Mouse (Mus musculus): ENCODE measurements around the gene M1ap. TPM values are rescaled to one million over a fixed set of nuclear protein-coding genes. Genes with fewer than 3 reads are reported as not detected.

The M1ap gene
- total and polyA plus RNA-seq, 2 experiments from 2014 or later = 1.2 TPM; not detected in 1

- WGBS = 84% methylated on average over 6 of the region's 6 CpGs
- Histone ChIP-seq H3K36me3 (ENCODE audit: insufficient read depth, low read length) (no peaks in the 10 kb centered on the region), H3K27me3 (ENCODE audit: insufficient read depth, low read length) (no peaks in the 10 kb centered on the region), H3K4me1 (ENCODE audit: insufficient read depth, low read length) (no peaks in the 10 kb centered on the region), H3K9ac (replicated peaks; ENCODE audit: low read length, poor library complexity, severe bottlenecking) (no peak overlapping the region), H3K4me2 (ENCODE audit: low read depth, low read length, poor library complexity, severe bottlenecking) (no peak overlapping the region), H3K4me3 (ENCODE audit: low read depth, low read length) (no peak overlapping the region), H3K27ac (ENCODE audit: low read depth, low read length) (no peak overlapping the region), H3K9me3 (ENCODE audit: low read length) (no peaks in the 10 kb centered on the region)
- DNase-seq (ENCODE audit: low spot score) = no peak
- TF ChIP-seq CTCF (IDR thresholded peaks at IDR 0.05) = no peak
- no peak for ATAC-seq (ENCODE audit: low FRiP score)
These were observed 59.4 kb downstream of the M1ap start for GRCm38 (mm10) chr6:83006114-83006513.

- TF ChIP-seq CTCF (IDR thresholded peaks at IDR 0.05) = no peak
- no peaks in the 10 kb centered on the region for H3K36me3 ChIP-seq (ENCODE audit: insufficient read depth, low read length)
- 62% methylated on average over 3 of the region's 3 CpGs for WGBS
- H3K4me2 ChIP-seq (ENCODE audit: low read depth, low read length, poor library complexity, severe bottlenecking) = no peak overlapping the region
- H3K9ac ChIP-seq (replicated peaks; ENCODE audit: low read length, poor library complexity, severe bottlenecking) = no peak overlapping the region
- DNase-seq (ENCODE audit: low spot score) (no peak), ATAC-seq (ENCODE audit: low FRiP score) (no peak)
- H3K27me3 ChIP-seq (ENCODE audit: insufficient read depth, low read length) = no peaks in the 10 kb centered on the region
- H3K4me3 ChIP-seq (ENCODE audit: low read depth, low read length) = no peak overlapping the region
- no peaks in the 10 kb centered on the region for H3K4me1 ChIP-seq (ENCODE audit: insufficient read depth, low read length)
- no peak overlapping the region for H3K27ac ChIP-seq (ENCODE audit: low read depth, low read length)
- no peaks in the 10 kb centered on the region for H3K9me3 ChIP-seq (ENCODE audit: low read length)
These were observed 62.0 kb downstream of the M1ap start for GRCm38 (mm10) chr6:83008659-83009058.

GRCm38 (mm10) chr6:83010010-83010409 is 63.3 kb downstream of the M1ap start:
- Histone ChIP-seq H3K4me2 (ENCODE audit: low read depth, low read length, poor library complexity, severe bottlenecking) (no peak overlapping the region), H3K9me3 (ENCODE audit: low read length) (no peaks in the 10 kb centered on the region), H3K27me3 (ENCODE audit: insufficient read depth, low read length) (no peaks in the 10 kb centered on the region), H3K27ac (ENCODE audit: low read depth, low read length) (no peak overlapping the region), H3K9ac (replicated peaks; ENCODE audit: low read length, poor library complexity, severe bottlenecking) (no peak overlapping the region), H3K36me3 (ENCODE audit: insufficient read depth, low read length) (no peaks in the 10 kb centered on the region), H3K4me3 (ENCODE audit: low read depth, low read length) (no peak overlapping the region), H3K4me1 (ENCODE audit: insufficient read depth, low read length) (no peaks in the 10 kb centered on the region)
- WGBS = 81% methylated on average over 7 of the region's 7 CpGs
- DNase-seq (ENCODE audit: low spot score) (no peak), ATAC-seq (ENCODE audit: low FRiP score) (no peak)
- no peak for TF ChIP-seq CTCF (IDR thresholded peaks at IDR 0.05)

- ATAC-seq (ENCODE audit: low FRiP score) = no peak
- DNase-seq (ENCODE audit: low spot score) = no peak
- WGBS = 87% methylated on average over 7 of the region's 7 CpGs
These were observed 64.6 kb downstream of the M1ap start for GRCm38 (mm10) chr6:83011255-83011654.

GRCm38 (mm10) chr6:83011756-83012155 is 65.1 kb downstream of the M1ap start:
- TF ChIP-seq CTCF (IDR thresholded peaks at IDR 0.05) = no peak
- Histone ChIP-seq H3K4me2 (ENCODE audit: low read depth, low read length, poor library complexity, severe bottlenecking) (no peak overlapping the region), H3K36me3 (ENCODE audit: insufficient read depth, low read length) (no peaks in the 10 kb centered on the region), H3K27ac (ENCODE audit: low read depth, low read length) (no peak overlapping the region), H3K4me3 (ENCODE audit: low read depth, low read length) (no peak overlapping the region), H3K9ac (replicated peaks; ENCODE audit: low read length, poor library complexity, severe bottlenecking) (no peak overlapping the region), H3K9me3 (ENCODE audit: low read length) (no peaks in the 10 kb centered on the region), H3K4me1 (ENCODE audit: insufficient read depth, low read length) (no peaks in the 10 kb centered on the region), H3K27me3 (ENCODE audit: insufficient read depth, low read length) (no peaks in the 10 kb centered on the region)
- DNase-seq (ENCODE audit: low spot score) (no peak), ATAC-seq (ENCODE audit: low FRiP score) (no peak)
- 73% methylated on average over 6 of the region's 6 CpGs for WGBS

More at GRCm38 (mm10) chr6:83011255-83011654, 64.6 kb downstream of the M1ap start:
- no peak overlapping the region for H3K4me3 ChIP-seq (ENCODE audit: low read depth, low read length)
- no peak overlapping the region for H3K4me2 ChIP-seq (ENCODE audit: low read depth, low read length, poor library complexity, severe bottlenecking)
- H3K9me3 ChIP-seq (ENCODE audit: low read length) = no peaks in the 10 kb centered on the region
- no peak for TF ChIP-seq CTCF (IDR thresholded peaks at IDR 0.05)
- H3K4me1 ChIP-seq (ENCODE audit: insufficient read depth, low read length) = no peaks in the 10 kb centered on the region
- no peaks in the 10 kb centered on the region for H3K27me3 ChIP-seq (ENCODE audit: insufficient read depth, low read length)
- H3K27ac ChIP-seq (ENCODE audit: low read depth, low read length) = no peak overlapping the region
- H3K9ac ChIP-seq (replicated peaks; ENCODE audit: low read length, poor library complexity, severe bottlenecking) = no peak overlapping the region
- no peaks in the 10 kb centered on the region for H3K36me3 ChIP-seq (ENCODE audit: insufficient read depth, low read length)

GRCm38 (mm10) chr6:83013444-83013843 is 66.7 kb downstream of the M1ap start:
- TF ChIP-seq CTCF (IDR thresholded peaks at IDR 0.05) = no peak

More at GRCm38 (mm10) chr6:83013444-83013843, 66.7 kb downstream of the M1ap start:
- no peaks in the 10 kb centered on the region for H3K4me1 ChIP-seq (ENCODE audit: insufficient read depth, low read length)
- no peaks in the 10 kb centered on the region for H3K9me3 ChIP-seq (ENCODE audit: low read length)
- H3K4me3 ChIP-seq (ENCODE audit: low read depth, low read length) = no peak overlapping the region
- H3K4me2 ChIP-seq (ENCODE audit: low read depth, low read length, poor library complexity, severe bottlenecking) = no peak overlapping the region
- no peak overlapping the region for H3K27ac ChIP-seq (ENCODE audit: low read depth, low read length)
- WGBS = 61% methylated on average over 5 of the region's 5 CpGs
- H3K27me3 ChIP-seq (ENCODE audit: insufficient read depth, low read length) = no peaks in the 10 kb centered on the region
- no peaks in the 10 kb centered on the region for H3K36me3 ChIP-seq (ENCODE audit: insufficient read depth, low read length)
- no peak for ATAC-seq (ENCODE audit: low FRiP score)
- no peak overlapping the region for H3K9ac ChIP-seq (replicated peaks; ENCODE audit: low read length, poor library complexity, severe bottlenecking)
- no peak for DNase-seq (ENCODE audit: low spot score)
